Mouse (Mus musculus) lung, embryonic 15.5 days (tissue): ENCODE data around the gene Magee2. TPM values are rescaled to one million over a fixed set of nuclear protein-coding genes. Genes with fewer than 3 reads are reported as not detected.
"Not testable (repeated sequence)": the region's sequence is repeated elsewhere in the genome, so short reads cannot be mapped to it uniquely, and the experiment has no call there.

Experiments used
- ATAC-seq: fragments of 200-750 bp; cut with Nextera tagmentation; 2 replicates; pipeline ENCODE4 v1.8.0; 2017; ENCODE audit warnings: moderate number of reproducible peaks, borderline replicate concordance; ENCODE audit not compliant: low FRiP score, low TSS enrichment; ENCODE audit errors: extremely low read depth
- H3K27ac ChIP-seq: fragments of 300-500 bp; sonication (generic); 2 replicates; pipeline ENCODE4 v1.5.1; 2015; ENCODE audit warnings: moderate library complexity, mild to moderate bottlenecking, inconsistent platforms
- H3K27me3 ChIP-seq: fragments of 300-500 bp; sonication (generic); 2 replicates; pipeline ENCODE4 v1.6.1; 2015; ENCODE audit warnings: inconsistent platforms
- H3K36me3 ChIP-seq: fragments of 300-500 bp; sonication (generic); 2 replicates; pipeline ENCODE4 v1.6.1; 2015; ENCODE audit warnings: inconsistent platforms
- H3K4me1 ChIP-seq: fragments of 300-500 bp; sonication (generic); 2 replicates; pipeline ENCODE4 v1.6.1; 2015; ENCODE audit warnings: inconsistent platforms
- H3K4me2 ChIP-seq: fragments of 300-500 bp; sonication (generic); 2 replicates; pipeline ENCODE4 v1.6.1; 2015; ENCODE audit warnings: inconsistent platforms, mild to moderate bottlenecking, moderate library complexity
- H3K4me3 ChIP-seq: fragments of 300-500 bp; sonication (generic); 2 replicates; pipeline ENCODE4 v1.5.1; 2015; ENCODE audit warnings: mild to moderate bottlenecking, inconsistent platforms
- H3K9ac ChIP-seq: fragments of 300-500 bp; sonication (generic); 2 replicates; pipeline ENCODE4 v1.6.1; 2015; ENCODE audit warnings: inconsistent platforms
- H3K9me3 ChIP-seq: fragments of 300-500 bp; sonication (generic); 2 replicates; pipeline ENCODE4 v1.6.1; 2016; ENCODE audit warnings: inconsistent platforms
- WGBS: fragments of 180-500 bp; shearing (Covaris S2); methylation state at CpG from one replicate; pipeline ENCODE4 v1.1.7; 2015; 5-methylcytosine and 5-hydroxymethylcytosine counted together
- polyA plus RNA-seq: library from polyadenylated mRNA; unstranded; fragments of >200 nt; fragmentation: Nextera tagmentation; extraction: Ambion mirVana; gene quantifications from 2 replicates; pipeline ENCODE4 v1.2.1, GENCODE M21; 2015

The Magee2 gene
- 4.9 and 5.3 TPM in 2 replicates for polyA plus RNA-seq

DNA sequence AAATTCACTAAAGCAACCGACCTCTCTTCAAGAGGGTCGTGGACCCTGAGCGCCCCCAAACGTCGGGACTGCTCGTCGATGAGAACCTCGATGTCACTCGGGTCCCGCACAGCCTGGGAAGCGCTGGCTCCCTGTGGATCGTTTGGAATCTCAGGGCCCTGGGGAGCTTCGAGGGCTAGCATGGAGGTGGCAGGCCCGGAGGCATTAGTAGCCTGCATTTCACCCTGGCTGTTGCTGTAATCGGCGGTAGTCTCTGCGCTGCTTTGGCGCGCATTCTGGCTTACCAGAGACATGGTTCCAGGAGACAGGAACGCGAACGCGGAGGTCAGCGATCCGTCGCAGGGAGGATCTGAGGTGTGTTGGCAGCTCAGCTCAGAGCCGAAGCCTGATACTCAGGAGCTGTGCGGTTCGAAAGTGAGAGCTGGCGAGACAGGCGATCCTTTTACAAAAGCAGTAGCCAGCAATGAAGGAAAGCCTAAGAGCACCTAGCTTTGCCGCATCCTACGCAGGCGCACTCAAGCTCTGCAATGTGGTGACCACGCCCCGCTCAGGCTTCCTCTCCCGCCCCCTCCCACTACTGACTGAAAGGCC lies at the start of gene Magee2:
Gene Magee2 (minus strand): TSS at position 517 of the 591 bp plus-strand sequence.
- Histone ChIP-seq H3K27me3 (peaks cover 36% of the 10 kb centered on the region), H3K4me3 (peak within 1 kb of the TSS; percentile 48), H3K4me2 (peak within 1 kb of the TSS; percentile 65), H3K9me3 (no peaks in the 10 kb centered on the region), H3K36me3 (no peaks in the 10 kb centered on the region), H3K9ac (peak within 1 kb of the TSS; percentile 13; the same call in 1 of the 2 replicates), H3K27ac (no peak within 1 kb of the TSS), H3K4me1 (no peaks in the 10 kb centered on the region)
- peak; percentile 74; the same call in 1 of the 2 replicates for ATAC-seq
- WGBS = 18% methylated on average over 37 of the region's 37 CpGs

DNA sequence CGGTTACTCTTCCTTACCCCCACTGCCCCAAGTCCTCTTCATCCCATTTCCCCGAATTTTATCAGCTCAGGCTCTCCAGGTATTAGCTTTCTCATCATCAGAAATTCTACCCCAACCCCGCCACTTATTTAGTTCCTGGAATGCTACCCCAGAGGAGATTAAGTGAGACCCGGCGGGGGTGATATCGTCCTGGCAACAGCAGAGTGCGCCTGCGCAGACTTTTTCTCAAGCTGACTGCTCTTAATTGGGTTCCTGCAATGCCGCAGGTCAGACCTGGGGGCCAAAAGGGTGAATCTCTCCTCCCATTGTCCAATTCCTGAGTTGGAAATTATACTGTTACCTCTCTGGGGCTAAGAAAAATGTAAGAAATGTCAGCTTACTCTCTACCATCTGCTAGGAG lies 3.5 kb downstream of the Magee2 start:
- no peak overlapping the region for H3K9ac ChIP-seq
- no peaks in the 10 kb centered on the region for H3K9me3 ChIP-seq
- no peak overlapping the region for H3K27ac ChIP-seq
- no peaks in the 10 kb centered on the region for H3K4me1 ChIP-seq
- no peak for ATAC-seq
- H3K27me3 ChIP-seq = peaks cover 36% of the 10 kb centered on the region
- 23% methylated on average over 9 of the region's 9 CpGs for WGBS
- no peak overlapping the region for H3K4me3 ChIP-seq
- H3K4me2 ChIP-seq = no peak overlapping the region
- H3K36me3 ChIP-seq = no peaks in the 10 kb centered on the region

DNA sequence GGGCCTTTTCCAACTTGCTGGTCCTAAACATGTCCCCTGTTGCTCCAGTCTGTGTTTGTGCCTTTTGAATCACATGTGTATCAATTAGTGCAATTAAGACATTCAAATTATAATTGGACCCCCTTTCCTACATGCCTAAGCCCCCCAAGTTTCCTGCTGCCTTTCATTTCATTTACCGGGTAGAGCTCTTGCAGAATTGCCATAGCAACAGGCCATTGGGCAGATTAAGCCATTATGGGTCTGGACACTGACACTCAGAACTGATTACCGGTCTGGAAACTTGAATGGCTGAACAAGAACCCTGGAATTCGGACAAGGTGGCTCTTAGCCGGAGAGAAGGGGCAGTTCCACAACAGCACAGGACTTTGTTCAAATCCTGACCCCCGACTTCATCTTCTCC lies 39.5 kb downstream of the Magee2 start:
- H3K4me2 ChIP-seq, H3K4me1 ChIP-seq, H3K4me3 ChIP-seq, H3K36me3 ChIP-seq, H3K9ac ChIP-seq, H3K27me3 ChIP-seq, H3K9me3 ChIP-seq, ATAC-seq, H3K27ac ChIP-seq: not testable (repeated sequence)
- 64% methylated on average over 4 of the region's 5 CpGs for WGBS

DNA sequence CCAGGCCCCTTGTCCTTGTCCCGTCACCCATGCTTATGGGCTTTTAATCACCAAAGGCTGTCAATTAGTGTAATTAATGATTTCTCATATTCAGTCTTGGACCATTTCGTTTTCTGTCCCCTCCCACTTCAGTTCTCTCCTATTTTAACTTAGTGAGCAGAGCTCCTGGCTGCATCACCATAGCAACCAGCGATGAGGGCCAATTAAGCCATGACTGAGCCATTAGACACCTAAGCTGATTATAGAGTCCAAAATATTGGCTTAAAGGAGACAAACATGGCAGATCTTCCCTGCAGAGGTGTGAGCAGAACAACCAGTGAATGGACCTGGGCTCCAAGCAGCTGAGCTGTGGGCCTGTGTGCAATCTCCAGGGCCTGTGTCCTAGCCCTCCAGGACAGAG lies 40.1 kb downstream of the Magee2 start:
- H3K27me3 ChIP-seq = not testable (repeated sequence)

DNA sequence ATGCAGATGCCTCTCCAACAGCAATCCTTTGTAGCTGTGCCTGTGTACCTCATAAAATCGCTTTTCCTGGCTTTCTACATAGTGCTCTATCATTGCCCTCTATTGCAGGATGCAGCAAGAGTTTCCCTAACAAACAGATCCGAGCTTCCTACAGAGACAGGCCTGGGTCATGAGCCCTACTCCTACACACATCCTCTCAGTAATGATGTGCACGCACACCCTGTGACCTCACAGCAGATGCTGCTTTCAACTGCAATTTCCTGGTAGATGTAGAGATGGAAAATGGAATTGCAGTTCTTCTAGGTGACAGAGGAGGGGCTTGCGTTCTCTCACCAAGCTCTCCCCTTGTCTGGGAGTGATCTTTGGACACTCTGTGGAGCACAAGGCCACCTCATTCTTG lies 43.4 kb downstream of the Magee2 start:
- H3K4me3 ChIP-seq, H3K36me3 ChIP-seq, H3K9me3 ChIP-seq, H3K27ac ChIP-seq, ATAC-seq, H3K4me2 ChIP-seq, H3K9ac ChIP-seq, H3K27me3 ChIP-seq, H3K4me1 ChIP-seq: not testable (repeated sequence)
- WGBS = 56% methylated on average over 4 of the region's 4 CpGs

More for the DNA sequence above, 40.1 kb downstream of the Magee2 start:
- ATAC-seq, H3K36me3 ChIP-seq, H3K4me1 ChIP-seq, H3K4me2 ChIP-seq, H3K9me3 ChIP-seq, H3K27ac ChIP-seq, H3K9ac ChIP-seq, H3K4me3 ChIP-seq: not testable (repeated sequence)
- WGBS = 73% methylated on average over 1 of the region's 3 CpGs

Other genes starting within 250 kb of the Magee2 start
- 9.6 and 9.8 TPM in 2 replicates for gene Zdhhc15, start 186.2 kb downstream of the Magee2 start, polyA plus RNA-seq
- 65.7 and 66.6 TPM in 2 replicates for gene Pbdc1, start 222.5 kb upstream of the Magee2 start, polyA plus RNA-seq